Mouse (Mus musculus) left cerebral cortex, adult 2 months (tissue): ENCODE results near the gene Mc3r. TPM values are rescaled to one million over a fixed set of nuclear protein-coding genes. Genes with fewer than 3 reads are reported as not detected.

Source experiments
- DNase-seq, 2 experiments: peaks; one replicate each; pipeline ENCODE4 v3.0.0; 2021 to 2022; ENCODE audit warnings: low spot score in 2 of 2, mixed read lengths in 1 of 2; ENCODE audit errors: extremely low spot score in 1 of 2
- H3K27ac ChIP-seq: fragments of 200-600 bp; 2 replicates; pipeline ENCODE4 v1.8.1; 2022
- H3K4me3 ChIP-seq: fragments of 200-600 bp; 2 replicates; pipeline ENCODE4 v1.8.1; 2022
- CTCF ChIP-seq: fragments of 200-600 bp; IDR thresholded peaks from 2 replicates; pipeline ENCODE4 v1.8.1; 2022; ENCODE audit warnings: antibody characterized with exemption, mild to moderate bottlenecking, moderate library complexity
- intact Hi-C: fragments of 180-260 bp; cut with DNase I; formaldehyde crosslinking; loops from one replicate; pipeline ENCODE4 v1.15.1; 2025
- total RNA-seq, 2 experiments: library from RNA; stranded (reverse); gene quantifications; 2 replicates each; pipeline ENCODE4 v1.2.3; 2021

Gene Mc3r
- total RNA-seq, 2 experiments from 2014 or later: 0.29 to 0.37 TPM

DNA sequence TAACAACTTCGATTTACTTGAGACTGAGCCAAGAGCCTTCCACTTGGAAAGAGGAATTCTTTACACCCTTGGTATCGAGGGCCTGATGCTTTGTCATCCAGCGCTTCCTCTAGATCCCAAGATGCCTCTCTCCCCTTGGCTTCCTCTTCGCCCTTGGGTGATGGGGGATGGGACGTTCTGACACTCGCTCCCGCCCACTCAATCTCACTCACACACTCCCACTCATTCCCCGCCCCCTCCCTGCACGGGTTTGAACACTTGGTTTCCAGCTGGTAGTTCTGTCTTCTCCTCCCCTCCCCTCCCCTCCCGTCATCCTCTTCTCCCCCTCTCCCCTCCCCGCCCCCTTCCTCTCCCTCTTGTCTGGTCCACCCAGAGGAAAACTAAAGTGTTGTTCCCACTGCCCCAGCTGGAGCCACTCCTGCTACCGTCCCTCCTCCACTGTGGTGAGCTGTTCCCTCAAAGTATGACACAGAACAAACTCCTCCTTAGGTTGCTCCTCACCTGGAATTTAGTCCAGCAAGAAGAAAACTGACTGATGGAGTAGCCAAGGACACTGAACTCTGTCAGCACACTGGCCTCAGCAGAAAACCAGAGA lies 9.3 kb downstream of the Mc3r start:
- no peak overlapping the region for H3K27ac ChIP-seq
- H3K4me3 ChIP-seq: no peak overlapping the region
- intact Hi-C loops: no loop called here
- no peak for TF ChIP-seq CTCF
- no peak for DNase-seq

- H3K27ac ChIP-seq: no peak overlapping the region
- no peak overlapping the region for H3K4me3 ChIP-seq
- TF ChIP-seq CTCF: no peak
- DNase-seq: no peak
- intact Hi-C loops: no loop called here
Observed at GRCm38 (mm10) chr2:172260064-172260463, 11.8 kb downstream of the Mc3r start.

DNA sequence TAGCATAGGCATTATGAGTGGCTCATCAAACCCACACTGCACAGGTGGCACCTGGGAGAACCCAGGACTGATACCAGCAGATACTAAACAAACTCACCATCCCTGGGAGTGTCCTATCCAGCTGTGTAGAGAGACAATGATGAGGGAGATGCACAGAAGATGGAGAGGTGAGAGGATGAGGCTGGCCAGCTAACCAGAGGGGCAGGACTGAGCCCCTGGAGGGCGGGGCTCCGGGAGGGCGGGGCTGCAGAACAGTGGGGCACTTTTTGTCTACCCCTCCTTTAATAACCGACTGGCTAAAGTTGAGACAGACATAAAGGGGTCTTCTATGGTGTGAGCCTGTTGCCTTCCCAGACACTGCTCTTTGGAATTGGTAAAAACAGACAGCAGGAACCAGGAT lies 13.1 kb downstream of the Mc3r start:
- Histone ChIP-seq H3K4me3 (no peak overlapping the region), H3K27ac (no peak overlapping the region)
- intact Hi-C loops: no loop called here
- TF ChIP-seq CTCF: no peak
- DNase-seq: no peak

- no peak for DNase-seq
- H3K4me3 ChIP-seq: no peak overlapping the region
- H3K27ac ChIP-seq: no peak overlapping the region
- TF ChIP-seq CTCF: no peak
- intact Hi-C loops: no loop called here
Observed at GRCm38 (mm10) chr2:172263216-172263615, 14.9 kb downstream of the Mc3r start.

- H3K27ac ChIP-seq: no peak overlapping the region
- intact Hi-C loops: no loop called here
- DNase-seq: no peak
- H3K4me3 ChIP-seq: no peak overlapping the region
- TF ChIP-seq CTCF: no peak
Observed at GRCm38 (mm10) chr2:172269907-172270306, 21.6 kb downstream of the Mc3r start.

- Histone ChIP-seq H3K4me3 (no peak overlapping the region), H3K27ac (no peak overlapping the region)
- no peak for DNase-seq
- intact Hi-C loops: no loop called here
- no peak for TF ChIP-seq CTCF
Observed at GRCm38 (mm10) chr2:172270485-172270944, 22.2 kb downstream of the Mc3r start.

DNA sequence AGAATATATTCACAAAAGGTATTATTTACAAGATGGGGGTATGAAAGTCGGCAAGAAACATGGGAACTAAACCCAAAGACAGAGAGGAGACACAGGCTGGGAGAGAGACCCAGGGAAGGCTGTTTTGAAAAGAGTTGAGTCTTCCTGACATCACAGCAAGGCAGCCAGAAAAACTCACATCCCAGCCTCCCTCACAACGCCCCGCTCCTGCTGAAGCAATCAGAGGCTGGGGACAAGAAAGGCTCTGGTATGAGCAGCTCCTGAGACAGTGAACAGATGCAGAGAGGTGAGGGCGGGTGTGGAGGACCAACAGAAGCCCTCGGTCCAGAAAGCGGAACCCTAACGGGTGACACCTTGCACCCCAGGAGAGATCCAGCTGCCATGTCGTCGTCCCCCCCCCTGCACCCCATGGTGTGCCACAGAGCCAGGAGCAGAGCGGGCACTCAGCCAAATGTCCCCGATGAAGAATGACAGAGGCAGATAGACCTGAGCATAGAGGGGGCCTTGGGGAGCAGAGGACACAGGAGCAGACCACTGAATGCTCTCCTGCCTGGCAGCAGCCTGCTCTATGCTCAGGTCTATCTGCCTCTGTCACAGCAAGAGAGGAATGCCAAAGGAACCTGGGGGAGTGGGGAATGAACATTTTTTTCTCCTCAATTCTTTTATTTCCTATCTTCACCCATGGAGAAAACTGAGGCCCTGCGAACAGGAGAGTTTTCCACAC lies 22.8 kb downstream of the Mc3r start:
- intact Hi-C loops: no loop called here
- no peak overlapping the region for H3K27ac ChIP-seq
- no peak for DNase-seq
- no peak for TF ChIP-seq CTCF
- no peak overlapping the region for H3K4me3 ChIP-seq

DNA sequence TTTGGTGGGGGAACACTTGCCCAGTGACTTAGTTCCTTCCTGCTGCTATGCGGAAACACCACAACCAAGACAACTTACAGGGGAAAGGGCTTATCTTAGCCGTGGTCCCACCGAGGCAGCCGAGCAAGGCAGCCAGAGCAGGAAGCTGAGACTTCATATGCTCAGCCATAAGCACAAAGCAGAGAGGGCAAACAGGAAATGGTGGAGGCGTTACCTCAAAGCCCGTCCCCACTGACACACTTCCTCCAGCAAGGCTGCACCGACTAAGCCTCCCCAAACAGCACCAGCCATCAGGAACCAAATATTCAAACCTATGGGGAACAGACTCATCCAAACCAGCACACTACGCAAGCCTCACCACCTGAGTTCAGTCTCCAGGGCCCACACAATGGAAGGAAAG lies 26.4 kb downstream of the Mc3r start:
- TF ChIP-seq CTCF: no peak
- no peak overlapping the region for H3K4me3 ChIP-seq
- intact Hi-C loops: no loop called here

DNA sequence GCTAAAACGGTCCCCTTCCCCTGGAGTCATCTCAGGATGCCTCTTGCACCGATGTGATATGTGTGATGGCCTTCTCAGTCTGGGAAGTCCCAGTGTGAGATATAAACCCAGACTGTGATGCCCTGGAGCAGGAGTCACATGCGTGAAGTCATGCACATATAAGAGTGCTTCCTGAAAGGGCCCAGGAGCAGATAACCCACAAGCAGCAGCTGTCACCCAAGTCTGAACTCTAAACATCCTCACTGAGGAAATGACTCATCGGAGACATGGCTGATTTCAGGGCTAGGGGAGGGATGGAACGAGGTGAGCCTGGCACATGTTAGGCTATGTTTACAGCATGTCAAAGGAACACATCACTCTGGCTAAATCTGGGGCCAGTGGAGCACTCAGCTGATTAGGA lies 27.9 kb downstream of the Mc3r start:
- DNase-seq: no peak
- no peak overlapping the region for H3K27ac ChIP-seq
- no peak overlapping the region for H3K4me3 ChIP-seq
- intact Hi-C loops: no loop called here
- TF ChIP-seq CTCF: no peak

More for the DNA sequence above, 26.4 kb downstream of the Mc3r start:
- DNase-seq: no peak
- no peak overlapping the region for H3K27ac ChIP-seq

DNA sequence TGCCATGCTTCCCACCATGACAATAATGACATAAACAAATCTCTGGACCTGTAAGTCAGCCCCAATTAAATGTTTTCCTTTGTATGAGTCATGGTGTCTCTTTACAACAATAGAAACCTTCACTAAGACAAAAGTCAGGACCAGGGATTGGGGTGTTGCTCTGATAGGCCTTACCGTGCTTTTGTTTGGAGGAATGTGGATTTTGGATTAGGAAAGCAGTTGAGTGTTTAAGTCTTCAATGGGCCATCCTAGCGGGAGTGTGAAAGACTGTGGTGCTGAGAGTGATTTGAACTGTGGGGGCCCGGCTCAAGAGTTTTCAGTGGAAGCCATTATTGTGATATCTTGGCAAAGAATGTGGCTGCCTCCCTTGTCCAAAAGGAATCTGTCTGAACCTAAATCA lies 30.7 kb downstream of the Mc3r start:
- intact Hi-C loops: no loop called here
- no peak for TF ChIP-seq CTCF
- no peak overlapping the region for H3K4me3 ChIP-seq
- no peak overlapping the region for H3K27ac ChIP-seq
- DNase-seq: no peak

GRCm38 (mm10) chr2:172282071-172282710 lies 33.9 kb downstream of the Mc3r start:
- intact Hi-C loops: no loop called here
- peak in 1 of 2 experiments; percentile 26 for DNase-seq
- H3K27ac ChIP-seq: no peak overlapping the region

GRCm38 (mm10) chr2:172287715-172288114 lies 39.4 kb downstream of the Mc3r start:
- Histone ChIP-seq H3K27ac (no peak overlapping the region), H3K4me3 (no peak overlapping the region)
- TF ChIP-seq CTCF: no peak
- DNase-seq: no peak
- intact Hi-C loops: no loop called here

More at GRCm38 (mm10) chr2:172282071-172282710, 33.9 kb downstream of the Mc3r start:
- no peak overlapping the region for H3K4me3 ChIP-seq
- no peak for TF ChIP-seq CTCF
